Mouse (Mus musculus) olfactory bulb, adult 2 months (tissue): ENCODE results near the gene Znrf1. TPM values are rescaled to one million over a fixed set of nuclear protein-coding genes. Genes with fewer than 3 reads are reported as not detected.
A peak's percentile ranks its signal among the peaks of the same experiment; 100 is the strongest.
"Not testable (repeated sequence)": the region's sequence is repeated elsewhere in the genome, so short reads cannot be mapped to it uniquely, and the experiment has no call there.

ENCODE experiments used
- H3K27ac ChIP-seq: fragments of 200-500 bp; 2 replicates; pipeline ENCODE4 v1.5.1; 2012; ENCODE audit warnings: low read depth, low read length; ENCODE audit not compliant: insufficient read depth
- H3K4me1 ChIP-seq: fragments of 200-500 bp; 2 replicates; pipeline ENCODE4 v1.6.1; 2012; ENCODE audit warnings: low read length; ENCODE audit not compliant: control insufficient read depth, insufficient read depth
- H3K4me3 ChIP-seq: fragments of 200-500 bp; 2 replicates; pipeline ENCODE4 v1.5.1; 2012; ENCODE audit warnings: mild to moderate bottlenecking, low read depth, low read length, moderate library complexity; ENCODE audit not compliant: insufficient read depth
- CTCF ChIP-seq: fragments of 200-500 bp; IDR thresholded peaks from 2 replicates; pipeline ENCODE4 v1.5.1; 2012; ENCODE audit warnings: low read depth, mild to moderate bottlenecking, low read length, moderate library complexity; ENCODE audit not compliant: insufficient read depth
- POLR2A ChIP-seq: fragments of 200-500 bp; IDR thresholded peaks from 2 replicates; pipeline ENCODE4 v1.6.1; 2012; ENCODE audit warnings: mild to moderate bottlenecking, low read depth, low read length, moderate library complexity; ENCODE audit not compliant: insufficient read depth
- WGBS: fragments of 180-500 bp; shearing (Covaris S2); methylation state at CpG from one replicate; pipeline ENCODE4 v1.1.7; 2018; 5-methylcytosine and 5-hydroxymethylcytosine counted together
- polyA plus RNA-seq: library from polyadenylated mRNA; stranded (reverse); fragments of >200 nt; gene quantifications from 2 replicates; pipeline ENCODE4 v1.2.4, GENCODE M21; 2012; ENCODE audit warnings: low replicate concordance; ENCODE audit not compliant: missing spikeins, insufficient read depth, insufficient read length

The Znrf1 gene
- polyA plus RNA-seq, 1 experiment = not detected

- no peak for TF ChIP-seq POLR2A
- TF ChIP-seq CTCF = no peak
- H3K4me1 ChIP-seq = no peaks in the 10 kb centered on the region
These were observed 102.2 kb downstream of the Znrf1 start for GRCm38 (mm10) chr8:111638086-111638485.

GRCm38 (mm10) chr8:111641064-111641463, 105.2 kb downstream of the Znrf1 start:
- H3K27ac ChIP-seq = no peak overlapping the region
- WGBS = 86% methylated on average over 2 of the region's 2 CpGs
- no peak overlapping the region for H3K4me3 ChIP-seq
- H3K4me1 ChIP-seq = no peaks in the 10 kb centered on the region
- no peak for TF ChIP-seq POLR2A
- no peak for TF ChIP-seq CTCF

More at GRCm38 (mm10) chr8:111638086-111638485, 102.2 kb downstream of the Znrf1 start:
- no peak overlapping the region for H3K27ac ChIP-seq
- H3K4me3 ChIP-seq = no peak overlapping the region

DNA sequence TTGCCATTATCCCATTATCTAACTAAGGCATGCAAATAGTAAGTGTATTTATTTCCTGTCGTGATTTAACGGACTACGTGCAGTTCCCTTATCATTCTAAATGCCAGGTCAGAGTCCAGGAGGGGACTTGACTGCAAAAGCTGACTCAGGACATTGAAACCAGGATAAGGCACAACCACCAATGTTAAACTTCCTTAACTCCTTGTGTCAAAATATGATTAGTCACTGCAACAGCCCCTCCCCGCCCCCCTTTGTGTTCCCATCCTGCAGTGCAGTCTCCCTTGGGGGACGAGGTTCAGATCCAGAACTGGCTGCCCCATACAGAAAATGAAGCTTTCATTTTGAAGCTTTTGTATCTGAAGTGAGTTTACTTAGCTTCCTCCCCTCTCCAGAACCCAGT, 106.6 kb downstream of the Znrf1 start:
- no peaks in the 10 kb centered on the region for H3K4me1 ChIP-seq
- 53% methylated on average over 5 of the region's 5 CpGs for WGBS
- H3K4me3 ChIP-seq = no peak overlapping the region
- TF ChIP-seq CTCF (no peak), POLR2A (no peak)
- H3K27ac ChIP-seq = no peak overlapping the region

DNA sequence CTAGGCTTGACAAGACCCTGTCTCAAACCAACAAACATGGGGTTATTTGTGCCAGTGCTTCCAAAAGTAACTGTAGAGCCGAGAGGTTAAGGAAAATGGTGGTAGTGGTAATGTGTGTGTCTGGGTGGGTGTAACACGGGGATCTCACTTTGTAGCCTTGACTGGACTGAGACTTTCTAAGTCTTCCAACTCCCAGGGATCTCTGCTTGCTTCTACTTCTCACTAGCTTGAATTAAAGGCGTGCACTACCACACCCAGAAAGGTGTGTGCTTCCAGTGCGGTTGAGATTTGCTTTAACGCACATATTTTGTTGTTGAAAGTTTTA, 107.0 kb downstream of the Znrf1 start:
- WGBS = 4% methylated on average over 5 of the region's 5 CpGs
- H3K27ac ChIP-seq = no peak overlapping the region; the same call in 1 of the 2 replicates
- no peak overlapping the region for H3K4me3 ChIP-seq
- H3K4me1 ChIP-seq = no peaks in the 10 kb centered on the region
- TF ChIP-seq CTCF (no peak), POLR2A (no peak)

DNA sequence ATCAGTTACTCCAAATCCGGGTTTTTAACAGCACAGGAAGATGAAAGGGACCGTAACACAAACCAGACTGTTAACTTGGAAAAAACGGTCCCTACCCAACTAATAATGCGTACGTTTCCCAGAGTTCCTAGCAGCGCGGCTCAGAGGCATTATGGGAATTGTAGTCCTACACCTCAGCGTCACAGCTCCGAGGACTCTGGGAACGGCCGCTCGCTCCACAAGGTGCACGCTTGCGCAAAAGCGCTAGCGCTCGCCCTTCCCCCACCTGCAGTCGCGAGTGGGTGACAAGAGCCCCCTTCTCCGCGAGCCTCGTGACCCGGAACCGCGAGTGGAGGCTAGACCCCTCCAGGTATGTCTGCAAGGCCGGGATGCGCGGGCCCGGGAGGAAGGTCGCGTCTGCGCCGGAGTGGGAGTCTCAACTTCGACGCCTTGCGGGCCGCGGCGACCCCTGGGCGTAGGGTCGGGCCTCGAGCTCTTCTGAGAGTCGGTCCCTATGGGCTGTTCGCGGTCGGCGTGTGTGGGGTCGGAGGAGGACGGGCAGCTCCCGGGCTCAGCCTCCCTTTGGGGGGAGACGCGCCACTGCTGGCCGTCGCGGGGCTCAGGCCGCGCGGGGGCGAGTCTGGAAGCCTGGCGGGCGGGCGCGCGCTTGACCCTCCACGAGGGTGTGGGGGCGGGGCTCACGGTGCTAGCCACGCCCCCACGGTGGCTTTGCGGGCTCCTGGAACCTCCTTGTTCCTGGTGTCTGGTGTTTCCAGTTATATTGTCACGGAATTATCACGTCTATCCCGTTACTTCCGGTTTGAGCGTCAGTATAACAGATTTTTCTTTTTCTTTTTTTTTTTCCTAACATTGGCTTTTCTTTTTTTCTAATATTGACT, 107.6 kb downstream of the Znrf1 start, which contains the start of gene Zfp1:
Gene Zfp1, plus strand, starts transcription at position 138 of the 878 bp plus-strand sequence.
- WGBS = under 1% methylated on average over 75 of the region's 75 CpGs

DNA sequence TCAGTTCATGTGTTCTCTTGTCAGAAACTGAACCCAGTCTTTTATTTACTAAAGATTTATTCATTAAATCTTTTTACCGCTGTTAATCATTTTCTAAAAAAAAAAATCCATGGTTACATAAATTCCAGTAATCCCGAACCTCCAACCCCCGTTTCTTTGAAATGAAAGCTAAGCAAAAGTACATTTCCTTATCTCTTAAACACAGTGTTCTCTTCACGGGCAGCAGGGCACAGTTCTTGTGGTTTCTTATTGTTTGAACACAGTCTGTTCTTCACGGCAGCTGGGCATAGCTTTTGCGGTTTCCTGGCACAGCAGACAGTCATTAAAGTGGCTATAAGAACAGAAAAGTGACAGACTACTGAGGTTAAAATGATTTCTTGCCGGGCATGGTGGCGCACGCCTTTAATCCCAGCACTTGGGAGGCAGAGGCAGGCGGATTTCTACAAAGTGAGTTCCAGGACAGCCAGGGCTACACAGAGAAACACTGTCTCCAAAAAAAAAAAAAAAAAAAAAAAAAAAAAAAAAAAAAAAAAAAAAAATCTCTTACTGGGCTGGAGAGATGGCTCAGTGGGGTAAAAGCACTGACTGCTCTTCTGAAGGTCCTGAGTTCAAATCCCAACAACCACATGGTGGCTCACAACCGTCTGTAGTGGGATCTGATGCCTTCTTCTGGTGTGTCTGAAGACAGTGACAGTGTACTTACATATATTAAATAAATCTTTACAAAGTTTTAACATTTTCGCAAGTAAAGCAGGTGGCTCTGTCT, 108.6 kb downstream of the Znrf1 start:
- WGBS = 37% methylated on average over 12 of the region's 12 CpGs
- H3K4me3 ChIP-seq = peak overlapping the region; percentile 60
- not testable (repeated sequence) for H3K4me1 ChIP-seq, H3K27ac ChIP-seq

More for the DNA sequence above, 107.6 kb downstream of the Znrf1 start, which contains the start of gene Zfp1:
- TF ChIP-seq POLR2A (peak; percentile 43; the same call in 1 of the 2 replicates), CTCF (0 out of 2 replicates have a peak, but pooled peaks have one; percentile 18)
- peaks cover under 1% of the 10 kb centered on the region; the same call in 1 of the 2 replicates for H3K4me1 ChIP-seq
- peak within 1 kb of the TSS; percentile 60 for H3K4me3 ChIP-seq
- H3K27ac ChIP-seq = peak within 1 kb of the TSS; percentile 75

- WGBS = 95% methylated on average over 8 of the region's 8 CpGs
- no peak for TF ChIP-seq POLR2A
- no peak for TF ChIP-seq CTCF
- H3K27ac ChIP-seq = no peak overlapping the region
These were observed 109.8 kb downstream of the Znrf1 start for GRCm38 (mm10) chr8:111645715-111646114.

DNA sequence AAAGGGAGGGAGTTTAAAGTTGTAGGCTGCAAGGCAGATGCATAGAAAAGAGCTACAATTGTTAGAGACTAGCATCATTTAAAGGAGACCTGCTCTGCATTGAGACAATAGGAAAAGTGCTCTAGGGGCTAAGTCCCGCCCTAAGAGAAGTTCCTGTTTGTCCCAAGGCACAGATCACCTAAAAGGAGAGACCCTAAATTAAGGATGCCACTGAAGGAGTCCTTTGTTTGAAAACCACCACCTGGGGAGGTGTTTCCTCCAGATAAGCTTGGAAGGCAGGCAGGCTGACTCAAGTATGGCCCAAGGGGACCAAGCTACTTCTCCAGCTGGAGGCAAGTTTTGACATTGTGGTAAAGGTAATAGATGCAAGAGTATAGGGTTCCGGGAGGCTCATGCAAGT, 112.9 kb downstream of the Znrf1 start:
- no peak overlapping the region for H3K4me3 ChIP-seq
- no peak for TF ChIP-seq POLR2A
- TF ChIP-seq CTCF = no peak

More at GRCm38 (mm10) chr8:111645715-111646114, 109.8 kb downstream of the Znrf1 start:
- Histone ChIP-seq H3K4me1 (peaks cover 5% of the 10 kb centered on the region; the same call in 1 of the 2 replicates), H3K4me3 (no peak overlapping the region)

DNA sequence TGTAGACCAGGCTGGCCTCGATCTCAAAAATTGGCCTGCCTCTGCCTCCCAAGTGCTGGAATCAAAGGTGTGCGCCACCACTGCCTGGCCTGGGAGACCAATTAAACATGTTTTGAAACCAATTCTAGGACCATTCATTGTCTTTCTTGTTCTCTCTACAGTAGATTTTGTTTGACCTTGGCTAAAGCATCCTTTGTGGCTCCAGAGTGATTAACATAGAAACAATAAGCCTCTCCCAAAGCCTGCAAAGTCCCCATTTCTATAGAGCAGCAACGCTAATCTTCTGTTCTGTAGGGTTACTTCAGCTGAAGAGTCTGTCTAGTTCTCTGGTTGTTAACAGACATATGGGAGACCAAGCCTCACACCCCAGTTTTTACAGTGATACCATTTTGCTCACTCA, 114.8 kb downstream of the Znrf1 start:
- TF ChIP-seq POLR2A = no peak
- no peak for TF ChIP-seq CTCF
- 69% methylated on average over 3 of the region's 3 CpGs for WGBS
- peaks cover 5% of the 10 kb centered on the region; the same call in 1 of the 2 replicates for H3K4me1 ChIP-seq
- no peak overlapping the region for H3K4me3 ChIP-seq
- no peak overlapping the region for H3K27ac ChIP-seq

More for the DNA sequence above, 112.9 kb downstream of the Znrf1 start:
- WGBS = 86% methylated on average over 2 of the region's 2 CpGs
- peaks cover 5% of the 10 kb centered on the region; the same call in 1 of the 2 replicates for H3K4me1 ChIP-seq
- no peak overlapping the region for H3K27ac ChIP-seq
